Mouse (Mus musculus): Measurements from ENCODE around the gene Tmem123. TPM values are rescaled to one million over a fixed set of nuclear protein-coding genes. Genes with fewer than 3 reads are reported as not detected.

Tmem123 gene
- total and polyA plus RNA-seq, 3 experiments, result 43.5 to 88.8 TPM; not detected in 1

DNA sequence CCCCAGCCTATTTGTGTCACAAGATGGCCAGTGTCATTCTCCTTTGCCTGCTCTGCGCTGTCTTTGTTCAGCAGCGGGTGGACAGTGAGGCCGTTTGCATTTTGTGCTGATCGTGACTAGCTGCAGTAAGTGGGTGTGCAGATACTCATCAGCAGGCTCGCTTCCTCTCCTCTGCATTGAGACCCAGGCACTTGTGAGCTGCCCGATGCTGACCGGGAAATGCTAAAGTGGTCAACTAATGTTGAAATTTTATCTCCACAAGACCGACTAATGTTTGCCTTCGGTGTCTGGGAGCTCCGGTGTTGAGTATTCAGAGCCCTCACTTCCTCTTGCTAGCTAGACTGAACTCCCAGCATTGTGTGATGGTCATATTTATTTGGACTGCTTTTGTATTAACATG lies 10.7 kb downstream of the Tmem123 start:
- no peaks in the 10 kb centered on the region for H3K27me3 ChIP-seq (ENCODE audit: control insufficient read depth in 1 of 2, insufficient read depth in 2 of 2, low read length in 2 of 2)
- H3K36me3 ChIP-seq (ENCODE audit: control insufficient read depth in 1 of 2, insufficient read depth in 2 of 2, low read length in 2 of 2), result peaks cover 12% of the 10 kb centered on the region in 2 experiments
- TF ChIP-seq NRF1 (IDR thresholded peaks at IDR 0.05; ENCODE audit: insufficient read depth, low read depth, low read length, poor library complexity, severe bottlenecking), result no peak
- no peak for TF ChIP-seq E2F4 (IDR thresholded peaks at IDR 0.05; ENCODE audit: borderline replicate concordance, low read depth, low read length)
- TF ChIP-seq ZC3H11A (IDR thresholded peaks at IDR 0.05; ENCODE audit: low read depth, low read length), result no peak
- no peak for TF ChIP-seq SMC3 (IDR thresholded peaks at IDR 0.05; ENCODE audit: low read depth, low read length)
- TF ChIP-seq HCFC1 (IDR thresholded peaks at IDR 0.05; ENCODE audit: low read depth, low read length), result no peak
- no peak for TF ChIP-seq KAT2A (conservative IDR thresholded peaks at IDR 0.05; ENCODE audit: low read depth, low read length)
- TF ChIP-seq USF2 (IDR thresholded peaks at IDR 0.05; ENCODE audit: borderline replicate concordance in 1 of 2, insufficient read depth in 1 of 2, low read depth in 1 of 2, low read length in 2 of 2), result no peak
- no peak for TF ChIP-seq JUND (IDR thresholded peaks at IDR 0.05; ENCODE audit: low read depth, low read length)
- no peak for TF ChIP-seq ETS1 (IDR thresholded peaks at IDR 0.05; ENCODE audit: low read depth, low read length)
- no peak for TF ChIP-seq RAD21 (IDR thresholded peaks at IDR 0.05; ENCODE audit: low read depth, low read length)
- no peak for TF ChIP-seq CTCF (IDR thresholded peaks at IDR 0.05 in 2 of 3, conservative IDR thresholded peaks at IDR 0.05 in 1 of 3; ENCODE audit: control insufficient read depth in 1 of 3, insufficient read depth in 1 of 3, low read depth in 2 of 3, low read length in 3 of 3, poor library complexity in 1 of 3, severe bottlenecking in 1 of 3)
- no peak for TF ChIP-seq TBP (IDR thresholded peaks at IDR 0.05; ENCODE audit: low read depth, low read length)
- TF ChIP-seq MXI1 (IDR thresholded peaks at IDR 0.05; ENCODE audit: low read depth, low read length), result no peak
- TF ChIP-seq POLR2AphosphoS2 (IDR thresholded peaks at IDR 0.05; ENCODE audit: low read length), result no peak
- TF ChIP-seq GABPA (IDR thresholded peaks at IDR 0.05; ENCODE audit: low read depth, low read length), result no peak
- TF ChIP-seq MAX (IDR thresholded peaks at IDR 0.05; ENCODE audit: low read length), result no peak
- TF ChIP-seq NELFE (IDR thresholded peaks at IDR 0.05; ENCODE audit: low read depth, low read length), result no peak
- TF ChIP-seq MAFK (IDR thresholded peaks at IDR 0.05; ENCODE audit: borderline replicate concordance, low read depth, low read length), result no peak
- TF ChIP-seq MYB (IDR thresholded peaks at IDR 0.05; ENCODE audit: low read depth, low read length), result no peak
- H3K27ac ChIP-seq (ENCODE audit: control insufficient read depth, low read depth, low read length), result no peak overlapping the region
- no peak for DNase-seq (ENCODE audit: low read depth, low spot score)
- H3K9me3 ChIP-seq (replicated peaks; ENCODE audit: insufficient read depth, low read length), result no peaks in the 10 kb centered on the region
- no peak overlapping the region for H3K9ac ChIP-seq (ENCODE audit: control insufficient read depth, low read depth, low read length, poor library complexity, severe bottlenecking)
- no peaks in the 10 kb centered on the region for H3K79me2 ChIP-seq (ENCODE audit: control insufficient read depth, insufficient read depth, low read length, poor library complexity)
- H3K4me3 ChIP-seq (ENCODE audit: control insufficient read depth in 1 of 2, insufficient read depth in 1 of 2, low read depth in 2 of 2, low read length in 2 of 2), result no peak overlapping the region
- peaks cover 5 to 13% of the 10 kb centered on the region in 2 experiments for H3K4me1 ChIP-seq (ENCODE audit: control insufficient read depth in 1 of 2, insufficient read depth in 2 of 2, low read length in 2 of 2)

DNA sequence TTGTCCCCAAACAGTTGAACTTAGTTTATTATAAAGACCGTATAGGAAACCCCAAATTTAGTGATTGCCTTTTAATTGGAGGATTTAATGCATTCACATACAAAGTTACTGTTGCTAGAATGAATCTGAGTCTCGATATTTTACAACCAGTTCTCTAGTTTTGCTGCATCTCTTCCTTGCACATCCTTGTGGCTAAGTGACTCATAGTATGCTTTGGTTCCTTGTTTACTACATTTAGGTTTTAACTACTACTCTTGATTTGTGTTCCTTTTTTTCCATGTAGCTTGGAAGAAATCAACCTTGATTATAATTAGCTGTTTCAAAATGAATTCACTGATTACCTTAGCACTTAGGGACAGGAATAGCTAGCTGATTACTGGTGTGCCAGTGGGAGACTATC lies 11.2 kb downstream of the Tmem123 start:
- no peak overlapping the region for H3K9ac ChIP-seq (ENCODE audit: control insufficient read depth, low read depth, low read length, poor library complexity, severe bottlenecking)
- DNase-seq (ENCODE audit: low read depth, low spot score), result no peak
- TF ChIP-seq GATA1 (IDR thresholded peaks at IDR 0.05; ENCODE audit: low read depth, low read length), result peak; percentile 25; the same call in 1 of the 2 replicates
- TF ChIP-seq EP300 (IDR thresholded peaks at IDR 0.05; ENCODE audit: low read depth in 1 of 2, low read length in 2 of 2), result 0 out of 4 replicates have a peak, but pooled peaks of 1 of the 2 experiments have one; percentile 20
- no peak for TF ChIP-seq NRF1 (IDR thresholded peaks at IDR 0.05; ENCODE audit: insufficient read depth, low read depth, low read length, poor library complexity, severe bottlenecking)
- peaks cover 10 to 18% of the 10 kb centered on the region in 2 experiments for H3K4me1 ChIP-seq (ENCODE audit: control insufficient read depth in 1 of 2, insufficient read depth in 2 of 2, low read length in 2 of 2)
- H3K9me3 ChIP-seq (replicated peaks; ENCODE audit: insufficient read depth, low read length), result no peaks in the 10 kb centered on the region
- H3K36me3 ChIP-seq (ENCODE audit: control insufficient read depth in 1 of 2, insufficient read depth in 2 of 2, low read length in 2 of 2), result peaks cover 7 to 16% of the 10 kb centered on the region in 2 experiments
- no peaks in the 10 kb centered on the region for H3K27me3 ChIP-seq (ENCODE audit: control insufficient read depth in 1 of 2, insufficient read depth in 2 of 2, low read length in 2 of 2)
- H3K79me2 ChIP-seq (ENCODE audit: control insufficient read depth, insufficient read depth, low read length, poor library complexity), result no peaks in the 10 kb centered on the region
- no peak overlapping the region for H3K4me3 ChIP-seq (ENCODE audit: control insufficient read depth in 1 of 2, insufficient read depth in 1 of 2, low read depth in 2 of 2, low read length in 2 of 2)
- no peak overlapping the region for H3K27ac ChIP-seq (ENCODE audit: control insufficient read depth, low read depth, low read length)
